Mouse (Mus musculus): ENCODE measurements around the gene Tatdn2.
"Not testable (repeated sequence)": the region's sequence is repeated elsewhere in the genome, so short reads cannot be mapped to it uniquely, and the experiment has no call there.

Gene Tatdn2

DNA sequence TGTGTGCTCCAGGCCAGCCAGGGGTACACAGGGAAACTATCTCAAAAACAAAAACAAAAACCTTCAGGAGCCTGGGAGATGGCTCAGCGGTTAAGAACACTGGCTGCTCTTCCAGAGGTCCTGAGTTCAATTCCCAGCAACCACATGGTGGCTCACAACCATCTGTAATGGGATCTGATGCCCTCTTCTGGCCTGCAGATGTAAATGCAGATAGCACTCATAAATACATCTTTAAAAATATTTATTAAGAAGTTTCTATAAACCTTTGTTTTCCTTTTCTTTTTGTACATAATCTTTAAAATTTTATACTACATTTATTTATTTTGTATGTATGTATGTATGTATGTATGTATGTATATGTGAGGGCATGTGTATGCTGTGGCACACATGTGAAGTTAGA, 24.8 kb upstream of the Tatdn2 start:
- DNase-seq (ENCODE audit: low read depth, low spot score), result not testable (repeated sequence)

DNA sequence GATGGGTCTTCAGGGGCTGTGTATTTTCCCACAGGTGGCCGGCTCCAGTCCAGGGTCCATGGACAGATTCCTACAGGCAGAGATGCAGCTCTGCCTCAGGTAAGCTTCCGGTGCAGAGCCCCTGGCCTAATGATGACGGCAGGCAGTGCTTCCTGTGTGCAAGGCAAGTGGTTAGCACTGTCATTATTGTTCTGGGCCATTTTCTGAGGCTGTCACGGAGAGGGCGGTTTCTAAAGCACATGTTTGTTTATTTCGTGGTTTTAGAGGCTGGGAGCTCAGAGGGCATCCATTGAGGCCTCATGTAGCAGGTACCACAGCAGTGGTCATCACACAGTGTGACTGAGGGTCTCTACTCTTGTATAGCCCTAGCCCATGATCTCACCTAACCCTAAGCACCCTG, 23.9 kb upstream of the Tatdn2 start:
- no peak for DNase-seq (ENCODE audit: low read depth, low spot score)

DNA sequence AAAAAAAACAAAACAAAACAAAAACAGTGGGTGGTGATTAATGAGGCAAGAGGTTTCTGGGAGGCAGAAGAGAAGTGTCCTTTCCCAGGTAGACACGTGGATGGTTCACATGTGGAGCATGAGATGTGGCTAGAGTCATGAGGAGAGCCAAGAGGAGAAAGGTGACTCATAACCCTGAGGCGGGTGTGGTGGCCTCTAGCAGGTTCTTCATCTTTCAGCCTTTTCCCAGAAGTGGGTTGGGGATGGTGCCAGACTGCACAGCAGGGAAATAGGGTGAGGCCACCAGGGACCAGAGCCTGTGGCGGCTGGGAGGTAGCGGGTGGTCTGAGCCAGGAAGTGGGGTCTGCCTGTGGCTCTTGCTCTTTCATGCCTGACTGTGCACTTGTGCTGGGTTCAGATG, 21.6 kb upstream of the Tatdn2 start:
- DNase-seq (ENCODE audit: low read depth, low spot score), result peak; percentile 92

DNA sequence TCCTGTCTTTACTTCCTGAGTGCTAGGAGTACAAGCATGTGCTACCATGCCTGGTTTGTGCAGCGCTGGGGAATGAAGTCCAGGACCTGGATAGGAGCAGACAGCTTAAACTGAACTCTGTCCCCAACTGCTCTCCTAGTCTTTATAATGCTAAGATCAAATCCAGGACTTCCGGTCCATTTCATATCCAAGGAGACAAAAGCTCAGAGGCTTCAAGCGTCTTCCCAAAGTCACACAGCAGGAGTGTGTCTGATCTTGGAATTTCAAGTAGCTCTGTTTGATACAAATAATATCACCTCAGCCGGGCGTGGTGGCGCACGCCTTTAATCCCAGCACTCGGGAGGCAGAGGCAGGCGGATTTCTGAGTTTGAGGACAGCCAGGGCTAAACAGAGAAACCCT, 20.9 kb upstream of the Tatdn2 start:
- DNase-seq (ENCODE audit: low read depth, low spot score), result no peak

DNA sequence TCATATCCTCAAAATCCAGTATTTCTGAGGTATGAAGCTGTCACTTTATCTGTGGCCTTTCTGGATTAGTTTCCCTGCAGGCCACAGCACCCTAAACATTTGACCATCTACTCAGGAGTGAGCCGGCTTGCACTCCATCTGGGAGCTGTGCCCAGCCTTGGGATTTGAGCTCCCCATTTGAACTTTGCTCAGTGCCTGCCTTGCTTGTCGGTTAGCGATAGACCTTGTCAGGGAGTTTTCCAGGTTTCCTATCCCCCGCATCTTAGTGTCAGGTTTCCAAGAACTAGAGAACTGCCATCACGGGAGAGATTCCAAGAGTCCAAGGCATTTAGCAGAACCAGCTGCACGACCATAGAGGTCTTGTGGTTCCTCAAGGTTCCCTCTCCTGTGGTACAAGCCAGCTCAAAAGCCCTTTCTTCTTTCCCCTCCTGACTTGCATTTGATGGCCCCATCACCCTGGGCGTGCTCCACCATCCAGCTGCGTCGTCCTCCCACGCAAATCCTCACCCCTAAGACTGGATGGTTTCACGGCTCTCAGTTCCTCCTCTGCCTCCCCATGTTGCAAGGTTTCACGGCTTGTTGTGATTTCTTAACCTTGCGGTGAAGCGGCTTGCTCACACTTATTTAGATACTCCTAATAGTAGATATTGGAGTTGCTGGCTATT, 19.6 kb upstream of the Tatdn2 start:
- peak; percentile 39 for DNase-seq (ENCODE audit: low read depth, low spot score)

DNA sequence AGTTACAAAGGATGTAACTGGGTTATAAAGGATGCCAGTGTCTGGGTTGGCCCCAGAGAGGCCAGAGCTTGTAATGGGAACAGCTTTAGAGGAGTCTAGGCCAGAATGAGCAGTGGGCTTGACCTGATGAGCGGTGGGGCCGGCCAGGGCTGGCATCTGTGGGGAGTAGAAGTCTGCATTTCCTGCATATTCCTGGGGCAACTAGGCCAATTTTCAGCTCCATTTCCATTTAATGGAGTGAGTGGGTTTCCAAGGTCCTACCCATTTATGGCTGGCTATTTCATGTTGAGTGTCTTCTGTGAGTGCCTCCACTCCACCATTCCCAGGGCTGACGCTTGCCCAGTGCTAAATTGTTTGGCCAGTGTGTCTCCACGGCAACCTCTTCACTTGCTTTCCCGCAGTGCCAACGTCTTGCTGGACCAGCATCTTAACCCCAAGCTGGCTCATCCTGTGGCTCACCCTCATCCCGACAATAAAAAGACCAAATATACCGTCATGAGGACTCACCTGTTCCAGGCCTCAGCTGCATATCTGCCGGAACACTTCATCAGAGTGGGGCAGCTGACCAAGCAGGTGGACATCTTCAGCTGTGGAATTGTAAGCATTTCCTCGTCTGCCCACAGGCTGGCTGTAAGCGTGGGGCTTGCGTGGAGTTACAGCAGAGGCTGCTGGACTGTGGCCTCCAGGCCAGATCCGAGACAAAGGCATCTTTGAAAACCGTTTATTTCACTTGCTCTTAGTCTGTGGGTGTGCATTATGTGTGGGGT, 18.4 kb upstream of the Tatdn2 start:
- no peak for DNase-seq (ENCODE audit: low read depth, low spot score)

DNA sequence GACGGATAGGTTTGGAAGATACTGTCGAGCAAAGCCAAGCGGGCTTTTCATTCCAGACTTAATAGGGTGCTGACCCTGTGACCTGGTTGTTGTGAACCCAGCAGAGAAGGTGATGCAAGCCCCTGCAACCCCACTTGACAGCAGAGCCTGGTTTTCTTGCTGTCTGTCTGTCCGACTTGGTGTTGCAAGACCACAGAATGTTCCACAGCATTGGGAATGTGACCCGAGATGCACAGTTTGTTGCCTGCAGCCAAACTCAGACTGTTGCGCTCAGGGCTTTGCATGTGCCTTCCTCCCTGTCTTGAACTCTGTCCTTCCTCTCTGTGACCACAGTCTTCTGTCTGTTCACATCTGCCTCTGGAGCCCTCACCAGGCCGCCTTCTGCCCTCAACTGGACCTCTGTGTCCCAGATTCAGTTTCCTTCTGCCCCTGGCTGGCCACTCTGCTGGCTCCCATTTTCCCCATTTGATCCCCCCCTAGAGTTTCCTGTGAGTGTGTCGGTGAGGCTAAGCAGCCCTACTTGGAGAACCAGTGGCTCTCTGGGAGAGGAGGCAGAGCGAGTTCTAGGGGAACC, 16.8 kb upstream of the Tatdn2 start:
- DNase-seq (ENCODE audit: low read depth, low spot score), result no peak

DNA sequence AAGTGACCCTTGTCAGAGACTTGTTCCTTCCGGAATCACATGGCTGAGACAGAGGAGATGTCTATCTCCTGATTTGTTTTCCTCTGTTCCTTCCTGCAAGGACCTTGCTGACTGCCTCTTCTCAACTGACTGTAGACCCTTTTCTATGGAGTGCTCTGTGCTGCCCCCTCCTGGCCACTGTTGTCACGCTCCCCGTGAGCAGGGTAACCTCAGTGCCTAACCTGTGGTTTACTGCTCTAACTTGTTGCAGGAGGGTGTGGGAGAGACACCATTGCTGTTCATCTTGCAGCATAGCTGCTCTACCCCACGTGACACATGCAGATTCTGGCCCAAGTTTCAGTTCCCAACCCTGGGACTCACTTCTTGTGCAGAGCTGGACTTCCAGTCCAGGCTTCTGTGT, 15.6 kb upstream of the Tatdn2 start:
- DNase-seq (ENCODE audit: low read depth, low spot score), result peak; percentile 89

DNA sequence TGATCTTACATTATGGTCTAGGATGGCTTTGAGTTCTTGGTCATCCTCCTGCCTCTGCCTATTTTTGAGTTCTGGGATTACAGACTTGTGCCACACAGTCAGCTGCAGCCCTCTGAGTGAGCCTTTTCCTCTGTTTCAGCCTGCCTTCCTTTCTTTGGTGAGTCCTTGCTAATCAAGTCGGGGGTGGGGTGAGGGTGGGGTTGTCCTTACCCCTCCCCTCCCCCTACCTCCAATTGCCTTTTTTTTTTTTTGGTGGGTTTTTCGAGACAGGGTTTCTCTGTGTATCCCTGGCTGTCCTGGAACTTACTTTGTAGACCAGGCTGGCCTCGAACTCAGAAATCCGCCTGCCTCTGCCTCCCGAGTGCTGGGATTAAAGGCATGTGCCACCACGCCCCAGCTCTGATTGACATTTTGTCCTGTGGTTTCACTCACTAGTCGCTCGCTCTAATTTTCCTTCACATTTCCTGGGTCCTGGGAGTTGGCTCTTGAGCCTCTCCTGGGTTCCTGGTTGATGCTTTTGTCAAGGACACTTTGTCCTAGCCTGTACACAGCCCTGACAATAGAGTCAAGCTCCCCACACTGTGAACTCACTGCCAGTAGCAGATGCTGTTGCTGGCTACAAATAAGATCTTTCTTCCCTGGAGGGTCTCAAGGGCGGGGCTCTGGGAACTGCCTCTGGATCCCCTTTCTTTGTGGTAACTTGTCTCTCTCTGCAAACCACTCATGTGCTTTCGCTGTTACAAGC, 13.6 kb upstream of the Tatdn2 start:
- DNase-seq (ENCODE audit: low read depth, low spot score), result no peak

DNA sequence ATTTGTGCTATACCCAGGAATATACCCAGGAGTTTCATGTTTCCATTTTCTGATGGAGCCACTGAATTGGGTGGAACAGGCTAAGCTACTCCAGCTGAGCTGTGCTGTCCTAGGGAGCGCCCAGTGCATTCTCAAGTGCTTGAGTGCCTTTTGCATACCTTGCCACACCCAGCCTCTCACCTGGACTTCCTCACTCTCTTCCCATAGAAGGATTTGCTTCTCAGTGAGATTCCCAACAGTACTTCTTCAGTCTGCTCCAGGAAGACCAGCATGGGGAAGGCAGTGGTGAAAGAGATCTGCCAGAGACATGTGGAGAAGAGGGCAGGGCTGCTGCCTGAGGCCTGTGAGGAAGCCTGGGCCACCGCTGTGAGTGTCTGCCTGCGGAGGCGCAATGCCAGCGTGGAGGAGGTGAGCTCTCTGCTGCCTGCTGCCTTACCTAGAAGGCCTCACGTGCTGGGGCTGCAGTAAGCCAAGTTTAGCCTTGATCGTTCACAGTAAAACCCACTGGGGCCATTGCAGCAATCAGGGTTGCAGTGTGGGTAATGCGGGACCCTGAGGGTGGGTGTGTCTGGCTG, 10.2 kb upstream of the Tatdn2 start:
- no peak for DNase-seq (ENCODE audit: low read depth, low spot score)

DNA sequence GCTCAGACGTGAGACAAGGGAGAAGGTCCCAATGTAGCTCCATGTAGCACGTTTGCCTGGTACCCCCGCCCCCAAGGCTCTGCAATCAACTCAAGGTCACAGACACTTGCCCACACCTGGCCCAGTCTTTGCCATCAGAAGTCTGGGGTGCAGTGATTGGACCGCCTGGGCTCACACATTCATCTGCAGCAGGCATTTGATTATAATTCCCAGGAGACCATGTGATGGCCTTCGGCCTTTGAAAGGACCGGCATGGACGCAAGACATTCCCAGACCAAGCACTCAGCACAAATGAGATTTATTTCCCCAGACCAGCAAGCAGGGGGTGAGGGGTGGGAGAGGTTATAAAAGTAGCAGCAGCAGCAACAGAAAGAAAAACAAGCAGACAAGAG, 6.8 kb upstream of the Tatdn2 start:
- peak; percentile 88 for DNase-seq (ENCODE audit: low read depth, low spot score)

DNA sequence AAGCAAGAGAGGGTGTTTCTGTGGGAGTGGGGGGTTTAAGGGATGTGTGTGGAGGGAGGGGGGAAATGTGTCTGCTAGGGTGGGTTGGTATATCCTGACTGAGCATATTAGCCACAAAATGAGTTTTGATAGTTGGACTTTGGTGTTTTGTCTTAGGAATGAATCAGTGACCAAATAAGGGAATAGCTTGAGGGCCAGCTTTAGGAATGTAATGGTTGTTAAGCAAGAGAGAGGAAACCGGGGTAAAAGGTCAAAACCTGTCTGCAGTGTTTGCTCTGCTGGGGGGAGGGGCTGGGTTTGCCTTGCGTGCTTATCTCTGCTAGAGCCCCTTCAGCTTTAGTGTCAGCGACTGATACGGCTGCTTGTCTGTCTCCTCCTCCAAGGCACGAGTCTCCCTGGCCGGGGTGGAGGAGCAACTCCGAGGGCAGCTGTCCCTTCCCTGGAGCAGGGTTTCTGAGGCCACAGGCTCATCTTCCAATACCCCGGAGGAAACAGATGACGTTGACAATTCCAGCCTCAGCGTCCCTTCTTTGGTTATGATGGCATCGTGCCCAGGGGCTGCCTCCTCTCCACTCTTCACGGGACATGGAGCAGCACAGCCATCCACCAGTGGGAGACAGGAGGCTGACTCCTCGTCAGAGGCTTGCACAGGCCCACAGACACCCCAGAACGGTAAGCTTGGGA, 6.3 kb upstream of the Tatdn2 start:
- peak; percentile 99 for DNase-seq (ENCODE audit: low read depth, low spot score)

DNA sequence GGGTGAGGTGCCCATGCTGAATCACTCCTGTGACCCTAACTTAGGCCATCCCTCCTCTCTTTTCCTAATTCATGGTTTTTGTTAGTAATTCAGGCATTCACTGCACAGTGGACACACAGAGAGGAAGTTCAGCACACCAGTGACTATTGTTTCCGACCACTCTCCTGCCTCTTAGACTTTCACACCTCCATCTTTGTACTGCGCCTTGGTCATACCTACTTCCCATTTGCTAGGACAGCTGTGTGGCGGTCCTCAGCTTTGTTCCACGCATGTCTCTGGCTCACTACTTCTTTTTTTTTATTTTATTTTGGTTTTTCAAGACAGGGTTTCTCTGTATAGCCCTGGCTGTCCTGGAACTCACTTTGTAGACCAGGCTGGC, 5.8 kb upstream of the Tatdn2 start:
- no peak for DNase-seq (ENCODE audit: low read depth, low spot score)

DNA sequence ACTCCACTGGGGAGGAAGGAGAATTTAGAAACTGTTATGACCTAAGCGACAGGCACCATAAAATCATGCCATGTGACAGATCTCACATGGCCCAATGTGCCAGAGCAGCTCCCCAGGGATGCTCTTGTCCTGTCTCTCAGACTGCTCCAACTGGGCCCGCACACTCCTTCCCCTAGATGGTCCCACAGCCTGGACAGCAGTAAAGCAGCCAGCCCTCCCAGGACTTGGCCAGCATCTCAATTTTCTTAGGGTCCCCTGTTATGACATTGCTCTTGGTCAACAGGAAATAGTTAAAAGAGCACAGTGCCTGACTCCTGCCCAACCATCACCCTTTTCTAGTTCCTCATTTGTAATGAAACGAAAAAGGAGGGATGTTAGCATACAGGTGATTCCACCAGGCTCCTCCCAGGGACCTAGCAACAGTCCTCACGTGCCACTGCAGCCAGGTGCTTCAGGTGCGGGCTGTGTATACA, 4.2 kb upstream of the Tatdn2 start:
- DNase-seq (ENCODE audit: low read depth, low spot score), result no peak

DNA sequence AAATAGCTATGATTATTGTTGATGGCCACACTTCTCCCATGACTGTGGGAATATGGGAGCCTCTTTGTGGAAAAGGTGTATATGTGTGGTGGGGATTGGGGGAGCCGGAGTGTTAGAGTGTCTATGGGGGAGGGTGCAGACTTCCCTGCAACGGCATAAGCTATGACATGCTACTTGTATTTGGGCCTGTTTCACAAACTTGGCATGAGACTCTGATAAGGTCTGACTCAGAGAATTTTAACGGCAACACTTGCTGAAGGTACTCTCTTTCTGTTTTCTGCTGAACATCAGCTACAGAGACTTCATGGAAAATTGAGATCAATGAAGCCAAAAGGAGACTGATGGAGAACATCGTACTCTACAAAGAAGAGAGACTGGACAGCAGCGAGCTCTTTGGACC, 3.5 kb upstream of the Tatdn2 start:
- DNase-seq (ENCODE audit: low read depth, low spot score), result peak; percentile 55

DNA sequence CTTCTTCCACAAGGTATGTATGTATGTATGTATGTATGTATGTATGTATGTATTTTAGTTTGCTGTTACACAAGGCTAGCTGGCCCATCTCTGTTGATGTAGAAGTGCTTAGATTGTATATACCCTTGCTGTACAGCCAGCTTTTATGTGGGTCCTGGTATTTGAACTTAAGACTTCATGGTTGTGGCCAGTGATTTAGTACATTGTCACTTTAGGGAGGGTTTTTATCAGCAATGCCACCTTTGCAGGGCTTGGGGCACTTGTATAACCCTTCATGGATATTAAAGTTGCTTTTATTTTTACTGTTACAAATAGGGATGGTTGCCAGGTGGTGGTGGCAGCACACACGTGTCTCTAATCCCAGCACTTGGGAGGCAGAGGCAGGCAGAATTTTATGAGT, 1.6 kb upstream of the Tatdn2 start:
- DNase-seq (ENCODE audit: low read depth, low spot score), result peak; percentile 20

DNA sequence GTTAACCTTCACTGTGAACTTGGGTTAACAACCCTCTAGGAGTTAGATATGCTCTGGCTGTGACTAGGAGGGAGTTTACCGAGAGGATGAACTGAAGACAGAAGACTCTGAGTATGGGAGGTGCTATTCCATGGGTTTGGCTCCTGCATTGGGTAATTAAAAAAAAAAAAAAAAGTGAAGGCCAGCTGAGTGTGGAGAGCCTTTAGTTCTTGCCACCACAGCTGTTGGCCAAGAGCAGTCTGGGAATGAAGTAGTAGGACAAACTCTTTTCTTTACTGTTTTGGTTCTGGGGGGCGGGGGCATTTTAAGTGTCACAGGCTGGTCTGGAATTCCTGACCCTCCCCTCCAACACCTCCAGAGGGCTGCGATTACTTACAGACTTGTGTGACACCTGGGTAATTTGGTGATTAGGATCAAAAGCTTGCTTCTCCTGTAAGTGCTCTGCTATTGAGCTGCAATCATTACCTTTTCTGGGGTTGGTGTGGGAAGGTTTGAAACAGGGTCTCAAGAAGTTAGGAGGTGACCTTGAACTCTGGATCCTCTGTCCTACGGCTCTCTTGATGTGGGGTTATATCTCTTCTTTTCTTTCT, 989 bp upstream of the Tatdn2 start:
- peak; percentile 51 for DNase-seq (ENCODE audit: low read depth, low spot score)

DNA sequence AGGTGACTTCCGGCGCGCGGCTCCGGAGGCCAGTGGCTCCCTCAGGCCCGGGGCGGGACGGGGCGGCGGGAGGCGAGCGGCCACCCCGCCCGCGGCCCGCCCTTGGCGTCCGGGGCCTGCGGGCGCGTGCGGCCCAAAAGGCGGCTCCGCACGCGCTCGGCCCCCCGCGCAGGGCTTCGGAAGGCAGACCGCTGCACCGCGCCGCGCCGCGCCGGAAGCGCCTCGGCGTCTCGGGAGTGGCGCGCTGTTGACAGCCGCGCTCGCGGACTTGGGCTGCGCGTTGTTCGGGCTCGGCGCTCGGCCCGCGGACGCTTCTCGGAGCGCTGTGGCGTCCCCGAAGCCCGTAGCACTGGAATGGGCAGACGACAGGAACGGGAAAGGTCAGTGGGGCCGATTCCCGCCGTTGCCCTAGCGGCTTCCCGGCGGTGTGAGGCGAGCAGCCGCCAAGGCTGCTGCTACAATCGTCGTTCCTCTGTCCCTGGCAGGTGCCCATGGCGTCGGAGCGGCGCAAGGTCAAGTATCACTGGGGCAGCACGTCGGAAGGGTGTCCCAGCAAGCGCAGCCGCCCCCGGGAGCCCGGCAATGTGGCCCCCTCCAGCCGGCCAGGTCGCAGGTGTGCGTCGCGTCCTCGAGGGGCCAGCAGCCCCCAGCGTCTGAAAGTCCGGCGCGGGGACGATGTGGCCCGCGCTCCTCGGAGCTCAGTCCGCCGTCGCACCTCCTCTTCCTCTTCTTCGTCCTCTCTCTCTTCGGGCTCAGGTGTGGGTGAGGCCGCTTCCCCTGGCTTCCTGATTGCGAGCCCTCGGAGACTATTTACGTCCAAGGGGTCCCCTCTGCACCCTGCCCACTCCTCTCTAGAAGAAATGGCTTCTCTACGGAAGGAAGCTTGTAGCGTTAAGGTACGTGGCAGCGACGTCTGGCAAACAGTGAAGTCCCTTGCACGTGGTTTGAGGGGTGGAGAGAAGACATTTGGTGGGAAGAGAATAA, 664 bp downstream of the Tatdn2 start:
- DNase-seq (ENCODE audit: low read depth, low spot score), result peak; percentile 52

DNA sequence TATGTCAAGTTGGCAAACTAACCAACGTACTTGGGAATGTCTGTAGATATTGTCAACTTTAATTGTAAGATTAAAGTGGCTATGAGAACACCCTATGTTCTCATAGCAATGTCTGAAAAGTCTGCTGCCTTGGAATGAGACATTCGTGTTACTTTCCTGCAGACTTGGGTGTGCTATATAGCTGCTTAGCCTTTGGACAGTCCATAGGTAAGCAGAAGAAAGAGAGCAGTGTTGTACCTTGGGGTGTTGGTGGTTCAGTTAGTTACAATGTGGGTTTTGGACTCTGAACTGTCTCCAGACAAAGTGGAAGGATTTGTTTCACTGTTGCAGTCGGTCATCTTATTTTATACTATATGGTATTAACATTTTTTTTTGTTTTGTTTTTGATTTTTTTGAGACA, 15.9 kb downstream of the Tatdn2 start:
- DNase-seq (ENCODE audit: low read depth, low spot score), result no peak

DNA sequence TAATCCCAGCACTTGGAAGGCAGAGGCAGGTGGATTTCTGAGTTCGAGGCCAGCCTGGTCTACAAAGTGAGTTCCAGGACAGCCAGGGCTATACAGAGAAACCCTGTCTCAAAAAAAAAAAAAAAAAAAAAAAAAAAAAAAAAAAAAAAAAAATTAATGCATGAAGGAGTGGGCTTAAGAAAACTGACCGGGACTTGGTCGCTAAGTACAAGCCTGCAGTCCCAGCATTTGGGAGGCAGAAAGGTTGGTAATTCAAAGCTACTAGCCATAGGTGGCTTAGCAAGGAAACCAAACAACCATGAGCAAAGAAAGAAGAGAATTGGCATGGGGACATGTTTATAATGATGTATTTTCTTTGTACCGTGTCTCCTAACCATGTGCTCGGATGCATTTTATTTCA, 16.5 kb downstream of the Tatdn2 start:
- not testable (repeated sequence) for DNase-seq (ENCODE audit: low read depth, low spot score)

Data from 3T3-L1 (cell line).